Mouse (Mus musculus) intestine, embryonic 14.5 days (tissue): ENCODE measurements around the gene Notch4. TPM values are rescaled to one million over a fixed set of nuclear protein-coding genes. Genes with fewer than 3 reads are reported as not detected.

Source experiments
- ATAC-seq: fragments of 200-750 bp; cut with Nextera tagmentation; replicated peaks from 2 replicates; pipeline ENCODE4 v1.8.0; 2017; ENCODE audit warnings: low read depth, moderate number of reproducible peaks, moderate TSS enrichment, moderate library complexity; ENCODE audit not compliant: low FRiP score, low TSS enrichment
- DNase-seq: peaks from one replicate; pipeline ENCODE4 v3.0.0-alpha.2; 2018; ENCODE audit warnings: low spot score
- H3K27ac ChIP-seq: fragments of 300-500 bp; sonication (generic); 2 replicates; pipeline ENCODE4 v1.5.1; 2014; ENCODE audit warnings: low read depth, mild to moderate bottlenecking, control low read depth
- H3K27me3 ChIP-seq: fragments of 300-500 bp; sonication (generic); replicated peaks from 2 replicates; pipeline ENCODE4 v1.6.1; 2014; ENCODE audit warnings: low read length, control low read depth; ENCODE audit not compliant: control insufficient read depth, insufficient read depth
- H3K36me3 ChIP-seq: fragments of 300-500 bp; sonication (generic); 2 replicates; pipeline ENCODE4 v1.6.1; 2014; ENCODE audit warnings: low read length, control low read depth; ENCODE audit not compliant: control insufficient read depth, insufficient read depth
- H3K4me1 ChIP-seq: fragments of 300-500 bp; sonication (generic); replicated peaks from 2 replicates; pipeline ENCODE4 v1.6.1; 2014; ENCODE audit warnings: low read length, control low read depth, mixed read lengths; ENCODE audit not compliant: control insufficient read depth, insufficient read depth
- H3K4me2 ChIP-seq: fragments of 300-500 bp; sonication (generic); 2 replicates; pipeline ENCODE4 v1.6.1; 2014; ENCODE audit warnings: low read length
- H3K4me3 ChIP-seq: fragments of 300-500 bp; sonication (generic); 2 replicates; pipeline ENCODE4 v1.5.1; 2014; ENCODE audit warnings: low read depth, low read length, control low read depth, mixed read lengths
- H3K9ac ChIP-seq: fragments of 300-500 bp; sonication (generic); 2 replicates; pipeline ENCODE4 v1.6.1; 2014; ENCODE audit warnings: mild to moderate bottlenecking, low read length
- H3K9me3 ChIP-seq: fragments of 300-500 bp; sonication (generic); 2 replicates; pipeline ENCODE4 v1.6.1; 2016; ENCODE audit warnings: low read length, control low read depth; ENCODE audit not compliant: control insufficient read depth
- WGBS: fragments of 180-500 bp; shearing (Covaris S2); extraction: QIAGEN DNeasy Blood & Tissue Kit; methylation state at CpG from one replicate; pipeline ENCODE4 v1.1.7; 2014; 5-methylcytosine and 5-hydroxymethylcytosine counted together
- polyA plus RNA-seq: library from polyadenylated mRNA; unstranded; fragments of >200 nt; fragmentation: Nextera tagmentation; extraction: Ambion mirVana; gene quantifications from 2 replicates; pipeline ENCODE4 v1.2.1, GENCODE M21; 2014

The Notch4 gene
- polyA plus RNA-seq, 1 experiment from 2014 or later = 7.4 TPM

DNA sequence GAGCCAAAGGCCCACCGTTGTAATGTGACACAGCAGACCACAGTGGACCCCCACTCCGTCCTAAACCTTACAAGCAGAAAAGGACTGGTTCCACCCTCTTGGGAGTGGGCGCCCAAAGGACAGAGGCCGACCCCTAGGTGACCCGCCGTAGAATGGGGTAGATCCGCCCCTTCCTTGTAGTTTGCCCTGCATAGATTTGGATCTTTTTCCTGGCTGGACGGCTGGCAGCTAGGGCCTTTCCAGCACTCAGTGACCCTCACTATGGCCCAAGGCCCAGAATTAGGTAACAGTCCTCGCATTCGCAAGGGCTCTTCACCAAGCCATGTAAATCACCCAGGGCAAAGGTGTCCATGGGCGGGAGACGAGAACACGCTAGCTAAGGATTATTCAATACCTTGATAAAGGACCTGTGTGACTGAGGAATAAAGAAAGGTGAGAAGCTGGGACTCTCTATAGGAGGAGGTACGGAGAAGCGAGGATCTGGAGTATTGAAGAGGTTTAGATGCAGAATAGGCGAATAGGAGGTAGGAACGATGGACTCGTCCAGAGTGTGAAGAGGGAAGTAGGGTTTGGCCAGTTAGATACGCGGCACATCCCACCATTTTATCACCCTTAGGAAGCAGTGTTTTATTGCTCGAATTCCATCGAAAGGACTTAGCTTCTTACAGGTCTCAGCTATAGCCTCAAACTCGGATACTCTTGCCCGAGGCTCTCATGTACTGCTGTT is 40.6 kb downstream of the Notch4 start:
- Histone ChIP-seq H3K36me3 (peaks cover 24% of the 10 kb centered on the region), H3K4me3 (peak overlapping the region; percentile 97), H3K9ac (peak overlapping the region; percentile 86), H3K4me1 (peaks cover 33% of the 10 kb centered on the region), H3K4me2 (peak overlapping the region; percentile 94), H3K27ac (peak overlapping the region; percentile 90), H3K9me3 (no peaks in the 10 kb centered on the region), H3K27me3 (no peaks in the 10 kb centered on the region)
- DNase-seq (no peak), ATAC-seq (no peak; the same call in 1 of the 2 replicates)
- WGBS = 12% methylated on average over 24 of the region's 24 CpGs

DNA sequence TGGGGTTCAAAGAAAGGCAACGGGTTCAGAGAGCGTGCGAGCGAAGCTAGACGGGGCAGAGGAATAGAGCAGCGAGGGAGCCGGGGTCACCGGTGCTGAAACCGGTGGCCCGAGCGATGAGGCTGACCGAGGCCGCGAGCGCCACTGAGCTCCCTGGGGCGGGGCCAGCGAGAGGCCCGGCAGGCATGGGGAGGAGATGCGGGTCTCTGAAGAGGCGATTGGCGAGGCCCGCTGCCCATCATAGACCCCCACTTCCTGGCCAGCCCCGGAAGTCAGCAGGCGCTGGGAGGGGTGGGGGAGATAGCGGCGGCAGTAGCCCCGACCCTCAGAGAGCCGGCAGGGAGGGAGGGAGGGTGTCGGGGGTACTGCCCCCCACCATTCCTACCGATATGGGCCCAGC is 41.5 kb downstream of the Notch4 start:
- DNase-seq = peak; percentile 97
- H3K27me3 ChIP-seq = no peaks in the 10 kb centered on the region
- peaks cover 22% of the 10 kb centered on the region for H3K36me3 ChIP-seq
- H3K4me1 ChIP-seq = peaks cover 33% of the 10 kb centered on the region
- no peaks in the 10 kb centered on the region for H3K9me3 ChIP-seq
- 0% methylated on average over 23 of the region's 30 CpGs for WGBS
- H3K27ac ChIP-seq = peak overlapping the region; percentile 90
- H3K4me2 ChIP-seq = peak overlapping the region; percentile 94
- H3K4me3 ChIP-seq = peak overlapping the region; percentile 97
- peak overlapping the region; percentile 86 for H3K9ac ChIP-seq
- peak; percentile 33 for ATAC-seq

DNA sequence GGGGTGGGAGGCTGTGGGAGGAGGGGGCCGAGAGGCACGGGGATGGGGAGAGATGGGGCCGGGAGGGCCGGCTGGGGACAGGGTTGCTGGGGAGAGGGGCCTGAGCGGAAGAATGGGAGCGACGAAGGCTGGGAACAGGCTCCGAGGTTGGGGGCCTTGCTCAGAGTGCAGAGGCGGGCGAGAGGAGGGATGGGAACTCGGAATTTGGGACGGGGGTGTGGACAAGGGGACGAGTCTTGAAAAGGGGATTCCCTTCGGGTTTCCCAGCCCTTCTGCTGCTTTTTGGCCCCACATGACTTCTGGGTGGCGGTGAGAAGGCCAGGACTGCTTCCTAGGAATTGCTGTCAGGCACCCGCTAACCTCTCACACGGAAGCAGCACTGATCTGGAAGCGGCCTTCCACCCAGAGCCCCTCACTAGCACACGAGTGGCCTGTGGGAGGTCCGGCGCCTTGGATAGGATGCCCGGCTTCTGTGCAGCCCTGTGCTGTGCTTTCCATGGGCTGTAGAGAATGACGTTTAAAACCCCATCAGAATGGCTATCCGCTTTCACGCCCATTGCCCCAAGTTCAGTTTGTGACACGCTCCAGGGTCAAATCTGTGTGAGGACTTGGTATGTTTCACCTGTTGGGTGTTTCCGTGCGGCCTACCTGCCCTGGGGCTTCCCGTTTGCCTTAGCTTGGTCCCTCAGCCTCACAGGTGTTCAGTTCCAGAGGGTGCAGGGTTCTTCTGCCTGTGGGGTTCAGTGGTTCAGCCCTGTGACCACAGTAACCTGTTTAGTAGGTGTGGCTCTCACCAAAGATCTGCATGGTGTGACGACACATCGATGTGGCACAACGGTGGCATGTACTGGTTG is 42.3 kb downstream of the Notch4 start:
- Histone ChIP-seq H3K36me3 (peaks cover 22% of the 10 kb centered on the region), H3K9ac (peak overlapping the region; percentile 86), H3K27me3 (no peaks in the 10 kb centered on the region), H3K27ac (peak overlapping the region; percentile 90), H3K9me3 (no peaks in the 10 kb centered on the region), H3K4me2 (peak overlapping the region; percentile 94), H3K4me1 (peaks cover 33% of the 10 kb centered on the region), H3K4me3 (peak overlapping the region; percentile 97)
- ATAC-seq (no peak), DNase-seq (no peak)
- WGBS = 15% methylated on average over 32 of the region's 32 CpGs

DNA sequence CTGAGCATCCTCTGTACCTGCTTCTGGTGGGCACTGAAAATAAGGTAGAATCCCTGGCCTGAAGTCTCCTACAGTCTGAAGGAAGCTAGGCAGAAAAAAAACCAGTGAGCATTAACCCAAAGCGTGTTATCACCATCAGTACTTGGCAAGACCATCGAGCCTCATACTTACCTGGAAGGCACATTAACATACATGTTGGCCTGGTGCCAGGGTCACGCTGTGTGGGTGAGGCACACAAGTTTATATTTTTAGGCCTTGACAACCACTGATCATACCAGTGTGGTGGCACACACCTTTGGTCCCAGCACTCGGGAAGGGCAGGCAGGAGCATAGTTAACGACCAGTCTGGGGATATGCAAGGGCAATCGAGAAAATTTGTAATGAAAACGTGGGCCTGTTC is 43.9 kb downstream of the Notch4 start:
- no peak overlapping the region for H3K4me3 ChIP-seq
- no peak overlapping the region for H3K9ac ChIP-seq
- H3K27me3 ChIP-seq = no peaks in the 10 kb centered on the region
- H3K9me3 ChIP-seq = no peaks in the 10 kb centered on the region
- DNase-seq (no peak), ATAC-seq (no peak)
- H3K27ac ChIP-seq = no peak overlapping the region
- peaks cover 34% of the 10 kb centered on the region for H3K36me3 ChIP-seq
- 83% methylated on average over 7 of the region's 7 CpGs for WGBS
- no peak overlapping the region for H3K4me2 ChIP-seq
- H3K4me1 ChIP-seq = peaks cover 24% of the 10 kb centered on the region

DNA sequence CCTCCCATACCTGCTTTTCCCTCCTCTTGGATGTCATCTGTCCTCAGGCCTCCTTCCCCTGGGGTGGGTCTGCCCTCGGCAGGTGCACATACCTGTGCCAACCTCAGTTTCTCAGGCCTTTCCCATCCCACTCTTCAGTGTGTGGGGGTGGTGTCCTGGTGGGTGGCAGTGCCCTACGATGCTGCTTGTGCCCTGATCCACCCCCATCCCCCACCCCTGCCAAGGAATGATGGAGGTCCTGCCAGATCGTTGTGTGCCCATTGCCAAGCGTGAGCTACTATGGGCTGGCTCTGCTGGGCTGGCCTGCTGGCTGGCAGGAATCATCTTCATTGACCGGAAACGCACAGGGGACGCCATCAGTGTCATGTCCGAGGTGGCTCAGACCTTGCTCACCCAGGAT is 47.0 kb downstream of the Notch4 start:
- H3K36me3 ChIP-seq = peaks cover 63% of the 10 kb centered on the region

DNA sequence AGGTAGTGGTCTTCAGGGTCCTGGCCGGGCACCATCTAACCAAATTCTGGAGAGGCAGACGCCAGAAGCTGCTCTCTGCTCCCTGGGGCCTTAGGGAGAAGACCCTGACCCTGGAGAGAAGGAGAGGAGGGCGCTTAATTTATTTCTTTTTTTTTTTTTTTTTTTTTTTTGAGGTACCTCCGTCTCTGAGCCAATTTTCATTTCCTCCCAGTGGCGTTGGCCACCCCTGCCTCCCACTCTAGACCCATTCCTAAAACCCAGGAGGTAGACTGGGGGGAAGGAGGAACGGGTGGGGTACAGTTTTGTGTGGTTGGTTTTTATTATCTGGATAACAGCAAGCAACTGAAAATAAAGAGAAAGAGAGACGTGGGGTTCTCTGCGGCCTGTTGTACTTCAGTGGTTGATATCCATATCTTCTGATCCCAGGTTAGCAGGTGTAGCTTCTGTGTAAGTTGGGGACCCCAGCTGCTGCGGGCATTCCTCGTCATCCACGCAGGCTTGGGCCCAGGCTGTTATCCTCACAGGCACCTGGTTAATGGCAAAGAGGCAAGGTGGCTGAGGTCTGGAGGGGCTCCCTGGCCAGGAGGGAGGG is 49.1 kb downstream of the Notch4 start:
- H3K9ac ChIP-seq = no peak overlapping the region
- H3K4me2 ChIP-seq = no peak overlapping the region
- DNase-seq = no peak
- ATAC-seq = no peak
- no peaks in the 10 kb centered on the region for H3K27me3 ChIP-seq
- H3K4me1 ChIP-seq = 0 out of 2 replicates have a peak, but pooled peaks cover 1% of the 10 kb centered on the region
- peaks cover 71% of the 10 kb centered on the region for H3K36me3 ChIP-seq
- WGBS = 82% methylated on average over 11 of the region's 11 CpGs
- no peaks in the 10 kb centered on the region for H3K9me3 ChIP-seq
- no peak overlapping the region for H3K4me3 ChIP-seq
- H3K27ac ChIP-seq = no peak overlapping the region

More for the DNA sequence above, 47.0 kb downstream of the Notch4 start:
- H3K9ac ChIP-seq = no peak overlapping the region
- peak; percentile 45 for DNase-seq
- 93% methylated on average over 8 of the region's 8 CpGs for WGBS
- H3K4me1 ChIP-seq = peaks cover 14% of the 10 kb centered on the region
- no peak overlapping the region for H3K4me2 ChIP-seq
- H3K27me3 ChIP-seq = no peaks in the 10 kb centered on the region
- no peak overlapping the region for H3K27ac ChIP-seq
- no peak overlapping the region for H3K4me3 ChIP-seq
- H3K9me3 ChIP-seq = no peaks in the 10 kb centered on the region
- ATAC-seq = no peak

DNA sequence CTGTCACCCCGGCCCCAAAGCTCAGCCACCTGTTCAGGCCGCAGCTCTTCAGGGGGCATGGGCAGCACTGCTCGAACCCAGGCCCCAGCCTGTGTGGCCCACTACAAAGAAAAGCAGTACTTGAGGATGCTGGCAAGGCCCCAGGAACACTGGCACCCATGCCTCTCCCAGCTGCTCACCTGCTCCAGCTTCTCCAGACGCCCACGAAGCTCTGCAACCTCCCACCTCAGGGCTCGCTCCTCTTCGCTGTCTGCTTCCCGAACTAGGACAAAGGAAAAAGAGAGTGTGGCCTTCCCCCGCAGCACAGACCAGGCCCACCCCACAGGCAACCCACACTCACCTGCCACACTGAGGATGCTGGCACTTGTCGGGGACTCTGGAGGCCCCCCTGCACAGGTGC is 49.8 kb downstream of the Notch4 start:
- H3K4me1 ChIP-seq = no peaks in the 10 kb centered on the region
- no peak overlapping the region for H3K4me3 ChIP-seq
- ATAC-seq (no peak), DNase-seq (no peak)
- no peaks in the 10 kb centered on the region for H3K9me3 ChIP-seq
- no peaks in the 10 kb centered on the region for H3K27me3 ChIP-seq
- H3K36me3 ChIP-seq = peaks cover 70% of the 10 kb centered on the region
- 86% methylated on average over 10 of the region's 10 CpGs for WGBS
- H3K4me2 ChIP-seq = no peak overlapping the region
- no peak overlapping the region for H3K9ac ChIP-seq
- no peak overlapping the region for H3K27ac ChIP-seq

DNA sequence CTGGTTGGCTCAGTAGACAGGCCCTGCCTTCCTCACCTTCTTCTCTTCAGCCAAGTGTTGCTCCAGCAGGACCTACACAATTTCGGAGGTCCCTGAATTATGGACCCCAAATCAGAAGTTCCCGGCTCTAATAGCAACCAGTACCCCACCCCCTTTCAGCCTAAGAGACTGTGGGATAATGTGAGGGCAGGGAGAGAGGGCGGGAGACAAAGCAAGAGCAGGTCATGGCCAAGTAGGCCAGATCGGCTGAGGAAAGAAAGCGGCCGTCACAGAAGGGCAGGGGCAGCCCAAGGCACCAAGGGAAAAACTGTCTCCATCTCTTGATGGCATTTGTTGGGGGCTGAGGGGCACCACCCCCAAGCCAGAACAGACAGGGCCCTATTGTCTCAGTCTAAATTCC is 51.8 kb downstream of the Notch4 start, which contains the start of gene Egfl8:
TSS of gene Egfl8 (minus strand) at position 101 of the 400 bp plus-strand sequence.
- Histone ChIP-seq H3K36me3 (peaks cover 77% of the 10 kb centered on the region), H3K4me3 (no peak within 1 kb of the TSS), H3K9me3 (no peaks in the 10 kb centered on the region), H3K27ac (no peak within 1 kb of the TSS), H3K27me3 (no peaks in the 10 kb centered on the region), H3K9ac (no peak within 1 kb of the TSS), H3K4me1 (no peaks in the 10 kb centered on the region), H3K4me2 (no peak within 1 kb of the TSS)
- 81% methylated on average over 6 of the region's 6 CpGs for WGBS
- no peak for ATAC-seq
- DNase-seq = no peak
